Mouse (Mus musculus) liver, adult 2 months (tissue): ENCODE measurements around the gene Abhd2. TPM values are rescaled to one million over a fixed set of nuclear protein-coding genes. Genes with fewer than 3 reads are reported as not detected.

Experiments
- DNase-seq: peaks from one replicate; pipeline ENCODE4 v3.0.0-alpha.2; 2011; ENCODE audit warnings: low read depth, low spot score; ENCODE audit errors: extremely low read depth
- H3K27ac ChIP-seq: fragments of 200-500 bp; replicated peaks from 2 replicates; pipeline ENCODE4 v1.5.1; 2012; ENCODE audit warnings: low read depth, mild to moderate bottlenecking, control low read depth, inconsistent platforms, low read length; ENCODE audit not compliant: insufficient read depth
- H3K27me3 ChIP-seq: fragments of 200-500 bp; 2 replicates; pipeline ENCODE4 v1.6.1; 2012; ENCODE audit warnings: mild to moderate bottlenecking, moderate library complexity, low read length, inconsistent platforms; ENCODE audit not compliant: control insufficient read depth, insufficient read depth
- H3K36me3 ChIP-seq: fragments of 200-500 bp; 2 replicates; pipeline ENCODE4 v1.6.1; 2012; ENCODE audit warnings: low read length, inconsistent platforms; ENCODE audit not compliant: control insufficient read depth, insufficient read depth
- H3K4me1 ChIP-seq: fragments of 200-500 bp; 2 replicates; pipeline ENCODE4 v1.6.1; 2011; ENCODE audit warnings: low read length; ENCODE audit not compliant: control insufficient read depth, insufficient read depth
- H3K4me3 ChIP-seq: fragments of 200-500 bp; 2 replicates; pipeline ENCODE4 v1.5.1; 2011; ENCODE audit warnings: low read depth, mild to moderate bottlenecking, control low read depth, low read length, moderate library complexity; ENCODE audit not compliant: insufficient read depth
- H3K79me2 ChIP-seq: fragments of 200-500 bp; 2 replicates; pipeline ENCODE4 v1.6.1; 2012; ENCODE audit warnings: inconsistent platforms, mild to moderate bottlenecking, low read length, moderate library complexity; ENCODE audit not compliant: control insufficient read depth, insufficient read depth
- H3K9ac ChIP-seq: fragments of 200-500 bp; 2 replicates; pipeline ENCODE4 v1.6.1; 2012; ENCODE audit warnings: low read depth, mild to moderate bottlenecking, control low read depth, inconsistent platforms, low read length
- CTCF ChIP-seq: fragments of 200-500 bp; IDR thresholded peaks from 2 replicates; pipeline ENCODE4 v1.5.1; 2011; ENCODE audit warnings: low read depth, low read length, control low read depth
- POLR2A ChIP-seq: fragments of 200-500 bp; IDR thresholded peaks from 2 replicates; pipeline ENCODE4 v1.6.1; 2011; ENCODE audit warnings: low read length, control low read depth; ENCODE audit not compliant: insufficient read depth; ENCODE audit errors: extremely low read depth
- WGBS: fragments of 180-500 bp; shearing (Covaris S2); methylation state at CpG from one replicate; pipeline ENCODE4 v1.1.7; 2018; 5-methylcytosine and 5-hydroxymethylcytosine counted together
- polyA plus RNA-seq: library from polyadenylated mRNA; depleted of rRNA; stranded (reverse); fragments of >200 nt; gene quantifications from 2 replicates; pipeline ENCODE4 v1.2.3, GENCODE M21; 2012
- total RNA-seq: library from RNA; depleted of rRNA; stranded (reverse); fragments of >200 nt; gene quantifications from 2 replicates; pipeline ENCODE4 v1.2.3, GENCODE M21; 2014

Abhd2 gene
- total and polyA plus RNA-seq, 2 experiments: 46.4 to 51.2 TPM

GRCm38 (mm10) chr7:79392860-79393513 lies 120.0 kb downstream of the Abhd2 start:
- Histone ChIP-seq H3K27me3 (no peaks in the 10 kb centered on the region), H3K36me3 (no peaks in the 10 kb centered on the region), H3K79me2 (no peaks in the 10 kb centered on the region), H3K4me1 (peaks cover 5% of the 10 kb centered on the region; the same call in 1 of the 2 replicates), H3K27ac (no peak overlapping the region), H3K9ac (no peak overlapping the region), H3K4me3 (peak overlapping the region; percentile 79; the same call in 1 of the 2 replicates)
- no peak for TF ChIP-seq CTCF
- TF ChIP-seq POLR2A: no peak
- DNase-seq: no peak
- 49% methylated on average over 9 of the region's 9 CpGs for WGBS

DNA sequence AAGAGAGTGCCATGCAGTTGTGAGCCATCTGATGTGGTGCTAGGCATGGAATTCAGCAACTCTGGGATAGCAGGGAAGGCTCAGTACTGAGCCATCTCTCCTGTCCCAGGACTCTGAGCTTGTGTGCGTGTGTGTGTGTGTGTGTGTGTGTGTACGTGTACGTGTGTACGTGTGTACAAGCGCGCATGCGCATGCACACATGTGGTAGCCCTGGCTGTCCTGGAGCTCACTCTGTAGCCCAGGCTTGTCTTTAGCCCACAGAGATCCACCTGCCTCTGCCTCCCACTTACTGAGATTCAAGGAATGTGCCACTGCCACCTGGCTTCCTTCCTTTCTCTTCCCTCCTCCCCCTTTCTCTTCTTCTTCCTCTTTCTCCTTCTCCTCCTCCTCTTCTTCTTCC lies 120.9 kb downstream of the Abhd2 start:
- WGBS: 97% methylated on average over 7 of the region's 7 CpGs
- peaks cover 5% of the 10 kb centered on the region; the same call in 1 of the 2 replicates for H3K4me1 ChIP-seq
- no peak for DNase-seq
- TF ChIP-seq POLR2A (no peak), CTCF (no peak)
- no peak overlapping the region for H3K4me3 ChIP-seq
- no peak overlapping the region for H3K27ac ChIP-seq
- no peaks in the 10 kb centered on the region for H3K36me3 ChIP-seq
- H3K9ac ChIP-seq: no peak overlapping the region
- H3K27me3 ChIP-seq: no peaks in the 10 kb centered on the region
- H3K79me2 ChIP-seq: no peaks in the 10 kb centered on the region

DNA sequence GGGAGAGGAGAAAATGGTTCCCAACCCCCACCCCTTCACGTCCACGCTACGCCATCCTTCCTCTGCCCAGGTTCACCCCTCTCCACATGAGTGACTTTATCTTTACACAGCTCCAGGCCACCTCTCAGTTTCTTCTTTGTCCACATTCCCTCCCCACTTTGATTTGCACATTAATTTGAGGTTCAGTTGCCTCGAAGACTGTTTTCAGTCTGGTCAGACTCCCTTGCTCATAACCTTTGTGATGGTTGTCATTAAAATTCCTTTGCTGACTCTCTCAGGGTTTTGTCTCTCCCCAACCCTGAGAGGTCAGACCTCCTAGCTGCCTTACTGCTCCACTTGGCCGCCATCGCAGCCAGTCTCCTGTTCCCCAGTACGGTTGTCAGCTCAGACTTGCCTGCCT lies 121.7 kb downstream of the Abhd2 start:
- 90% methylated on average over 7 of the region's 7 CpGs for WGBS
- H3K27ac ChIP-seq: no peak overlapping the region
- H3K36me3 ChIP-seq: no peaks in the 10 kb centered on the region
- no peaks in the 10 kb centered on the region for H3K79me2 ChIP-seq
- no peak overlapping the region for H3K9ac ChIP-seq
- H3K4me1 ChIP-seq: peaks cover 5% of the 10 kb centered on the region; the same call in 1 of the 2 replicates
- no peak for TF ChIP-seq POLR2A
- no peak for TF ChIP-seq CTCF
- H3K4me3 ChIP-seq: no peak overlapping the region
- no peaks in the 10 kb centered on the region for H3K27me3 ChIP-seq
- DNase-seq: no peak

- H3K4me1 ChIP-seq: peaks cover 5% of the 10 kb centered on the region; the same call in 1 of the 2 replicates
- no peak overlapping the region for H3K9ac ChIP-seq
- no peak for DNase-seq
- no peaks in the 10 kb centered on the region for H3K27me3 ChIP-seq
- no peaks in the 10 kb centered on the region for H3K36me3 ChIP-seq
- H3K27ac ChIP-seq: no peak overlapping the region
- no peaks in the 10 kb centered on the region for H3K79me2 ChIP-seq
- H3K4me3 ChIP-seq: no peak overlapping the region
- TF ChIP-seq POLR2A: no peak
- no peak for TF ChIP-seq CTCF
- 86% methylated on average over 7 of the region's 7 CpGs for WGBS
These were observed 122.2 kb downstream of the Abhd2 start for GRCm38 (mm10) chr7:79395186-79395585.

- TF ChIP-seq POLR2A (no peak), CTCF (no peak)
- H3K4me1 ChIP-seq: peaks cover under 1% of the 10 kb centered on the region; the same call in 1 of the 2 replicates
- WGBS: 87% methylated on average over 10 of the region's 10 CpGs
- H3K36me3 ChIP-seq: no peaks in the 10 kb centered on the region
- no peak overlapping the region for H3K27ac ChIP-seq
- H3K79me2 ChIP-seq: no peaks in the 10 kb centered on the region
- no peak overlapping the region for H3K4me3 ChIP-seq
- H3K9ac ChIP-seq: no peak overlapping the region
- no peaks in the 10 kb centered on the region for H3K27me3 ChIP-seq
- DNase-seq: no peak
These were observed 124.5 kb downstream of the Abhd2 start for GRCm38 (mm10) chr7:79397446-79397963.

DNA sequence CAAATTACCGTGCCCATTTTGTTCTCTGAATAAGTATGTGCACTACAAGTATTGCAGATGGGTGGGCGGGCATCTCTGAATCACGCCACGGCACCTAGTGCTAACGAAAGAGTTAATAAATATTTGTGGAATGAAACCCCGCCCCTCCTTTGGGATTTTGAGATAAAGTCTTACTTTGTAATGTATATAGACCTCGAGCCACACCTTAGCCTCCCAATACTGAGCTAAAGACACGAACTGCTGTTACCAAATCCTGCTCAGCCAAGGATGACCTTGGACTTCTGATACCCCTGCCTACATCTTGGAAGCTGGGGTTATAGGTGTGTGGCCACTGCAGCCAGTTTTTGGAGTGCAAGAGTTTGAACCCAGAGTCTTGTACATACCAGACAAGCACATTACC lies 125.4 kb downstream of the Abhd2 start:
- H3K9ac ChIP-seq: no peak overlapping the region
- 71% methylated on average over 8 of the region's 8 CpGs for WGBS
- H3K36me3 ChIP-seq: no peaks in the 10 kb centered on the region

More for the DNA sequence above, 125.4 kb downstream of the Abhd2 start:
- Histone ChIP-seq H3K27me3 (no peaks in the 10 kb centered on the region), H3K4me1 (no peaks in the 10 kb centered on the region), H3K79me2 (no peaks in the 10 kb centered on the region), H3K27ac (no peak overlapping the region), H3K4me3 (no peak overlapping the region)
- TF ChIP-seq CTCF: no peak
- no peak for TF ChIP-seq POLR2A
- DNase-seq: no peak
